Mouse (Mus musculus) intestine, postnatal 0 days (tissue): ENCODE measurements around the gene Pacsin1. TPM values are rescaled to one million over a fixed set of nuclear protein-coding genes. Genes with fewer than 3 reads are reported as not detected.

Source experiments
- ATAC-seq: fragments of 200-750 bp; cut with Nextera tagmentation; 2 replicates; pipeline ENCODE4 v1.8.0; 2017; ENCODE audit warnings: mild to moderate bottlenecking, moderate TSS enrichment, moderate library complexity
- H3K27ac ChIP-seq: fragments of 300-500 bp; sonication (generic); 2 replicates; pipeline ENCODE4 v1.5.1; 2014; ENCODE audit warnings: mild to moderate bottlenecking, low read depth, low read length, moderate library complexity
- H3K27me3 ChIP-seq: fragments of 300-500 bp; sonication (generic); replicated peaks from 2 replicates; pipeline ENCODE4 v1.6.1; 2014; ENCODE audit warnings: low read length, mixed read lengths; ENCODE audit not compliant: control insufficient read depth, insufficient read depth
- H3K36me3 ChIP-seq: fragments of 300-500 bp; sonication (generic); 2 replicates; pipeline ENCODE4 v1.6.1; 2014; ENCODE audit warnings: mild to moderate bottlenecking, moderate library complexity; ENCODE audit not compliant: control insufficient read depth, insufficient read depth
- H3K4me1 ChIP-seq: fragments of 300-500 bp; sonication (generic); replicated peaks from 2 replicates; pipeline ENCODE4 v1.6.1; 2014; ENCODE audit warnings: antibody characterized with exemption, low read length, mixed read lengths; ENCODE audit not compliant: control insufficient read depth, insufficient read depth
- H3K4me2 ChIP-seq: fragments of 300-500 bp; sonication (generic); replicated peaks from 2 replicates; pipeline ENCODE4 v1.6.1; 2014; ENCODE audit warnings: low read depth, mild to moderate bottlenecking, moderate library complexity
- H3K4me3 ChIP-seq: fragments of 300-500 bp; sonication (generic); 2 replicates; pipeline ENCODE4 v1.5.1; 2014; ENCODE audit warnings: low read depth, low read length
- H3K9ac ChIP-seq: fragments of 300-500 bp; sonication (generic); 2 replicates; pipeline ENCODE4 v1.6.1; 2014; ENCODE audit warnings: mild to moderate bottlenecking, low read depth, low read length
- H3K9me3 ChIP-seq: fragments of 300-500 bp; sonication (generic); 2 replicates; pipeline ENCODE4 v1.6.1; 2016; ENCODE audit warnings: mixed run types; ENCODE audit not compliant: control insufficient read depth
- CTCF ChIP-seq: sonication (generic); IDR thresholded peaks from 2 replicates; pipeline ENCODE4 v1.5.1; 2016; ENCODE audit warnings: low read depth, mild to moderate bottlenecking, control low read depth, antibody characterized with exemption, moderate library complexity
- WGBS: fragments of 180-500 bp; shearing (Covaris S2); extraction: QIAGEN DNeasy Blood & Tissue Kit; methylation state at CpG from one replicate; pipeline ENCODE4 v1.1.7; 2014; 5-methylcytosine and 5-hydroxymethylcytosine counted together
- polyA plus RNA-seq: library from polyadenylated mRNA; unstranded; fragments of >200 nt; fragmentation: Nextera tagmentation; extraction: Ambion mirVana; gene quantifications from 2 replicates; pipeline ENCODE4 v1.2.1, GENCODE M21; 2015

Gene Pacsin1
- polyA plus RNA-seq, 1 experiment from 2014 or later, result 1.4 TPM

GRCm38 (mm10) chr17:27673945-27674344 lies 18.6 kb downstream of the Pacsin1 start:
- no peak for TF ChIP-seq CTCF
- Histone ChIP-seq H3K4me1 (no peaks in the 10 kb centered on the region; the same call in 1 of the 2 replicates), H3K4me2 (no peak overlapping the region), H3K36me3 (no peaks in the 10 kb centered on the region), H3K4me3 (no peak overlapping the region), H3K9ac (no peak overlapping the region), H3K9me3 (no peaks in the 10 kb centered on the region), H3K27ac (no peak overlapping the region), H3K27me3 (no peaks in the 10 kb centered on the region)
- ATAC-seq, result no peak
- 83% methylated on average over 7 of the region's 7 CpGs for WGBS

GRCm38 (mm10) chr17:27675453-27675852 lies 20.1 kb downstream of the Pacsin1 start:
- WGBS, result 48% methylated on average over 9 of the region's 9 CpGs
- H3K36me3 ChIP-seq, result no peaks in the 10 kb centered on the region
- peaks cover 4% of the 10 kb centered on the region; the same call in 1 of the 2 replicates for H3K4me1 ChIP-seq
- no peaks in the 10 kb centered on the region for H3K9me3 ChIP-seq
- TF ChIP-seq CTCF, result peak; percentile 52
- H3K9ac ChIP-seq, result no peak overlapping the region
- H3K27me3 ChIP-seq, result no peaks in the 10 kb centered on the region
- H3K4me2 ChIP-seq, result no peak overlapping the region
- H3K27ac ChIP-seq, result no peak overlapping the region
- ATAC-seq, result no peak
- no peak overlapping the region for H3K4me3 ChIP-seq

GRCm38 (mm10) chr17:27676270-27676669 lies 21.0 kb downstream of the Pacsin1 start:
- H3K9me3 ChIP-seq, result no peaks in the 10 kb centered on the region
- H3K4me1 ChIP-seq, result peaks cover 4% of the 10 kb centered on the region; the same call in 1 of the 2 replicates
- WGBS, result 58% methylated on average over 7 of the region's 7 CpGs
- ATAC-seq, result no peak
- no peak for TF ChIP-seq CTCF
- no peak overlapping the region for H3K4me3 ChIP-seq
- no peak overlapping the region for H3K4me2 ChIP-seq
- H3K27ac ChIP-seq, result no peak overlapping the region
- no peak overlapping the region for H3K9ac ChIP-seq
- no peaks in the 10 kb centered on the region for H3K27me3 ChIP-seq
- no peaks in the 10 kb centered on the region for H3K36me3 ChIP-seq

GRCm38 (mm10) chr17:27677756-27678155 lies 22.4 kb downstream of the Pacsin1 start:
- Histone ChIP-seq H3K36me3 (no peaks in the 10 kb centered on the region), H3K9me3 (no peaks in the 10 kb centered on the region), H3K4me1 (peaks cover 4% of the 10 kb centered on the region; the same call in 1 of the 2 replicates), H3K27me3 (no peaks in the 10 kb centered on the region), H3K4me3 (no peak overlapping the region), H3K4me2 (no peak overlapping the region), H3K9ac (no peak overlapping the region), H3K27ac (no peak overlapping the region)
- WGBS, result 69% methylated on average over 5 of the region's 5 CpGs
- no peak for TF ChIP-seq CTCF
- no peak for ATAC-seq

GRCm38 (mm10) chr17:27678924-27679813 lies 23.9 kb downstream of the Pacsin1 start:
- Histone ChIP-seq H3K4me3 (no peak overlapping the region), H3K9ac (no peak overlapping the region), H3K27me3 (0 out of 2 replicates have a peak, but pooled peaks cover 3% of the 10 kb centered on the region), H3K9me3 (no peaks in the 10 kb centered on the region), H3K4me2 (no peak overlapping the region), H3K27ac (no peak overlapping the region), H3K4me1 (peaks cover 4% of the 10 kb centered on the region; the same call in 1 of the 2 replicates), H3K36me3 (no peaks in the 10 kb centered on the region)
- no peak for TF ChIP-seq CTCF
- ATAC-seq, result no peak
- 44% methylated on average over 11 of the region's 11 CpGs for WGBS

- TF ChIP-seq CTCF, result peak; percentile 72
- peaks cover 32% of the 10 kb centered on the region for H3K27me3 ChIP-seq
- no peak for ATAC-seq
- H3K4me1 ChIP-seq, result no peaks in the 10 kb centered on the region
- H3K9me3 ChIP-seq, result no peaks in the 10 kb centered on the region
- 2% methylated on average over 50 of the region's 53 CpGs for WGBS
- H3K27ac ChIP-seq, result no peak overlapping the region
- no peak overlapping the region for H3K9ac ChIP-seq
- H3K4me2 ChIP-seq, result peak overlapping the region; percentile 66
- peak overlapping the region; percentile 42 for H3K4me3 ChIP-seq
- H3K36me3 ChIP-seq, result no peaks in the 10 kb centered on the region
Observed at GRCm38 (mm10) chr17:27684886-27685549, 29.7 kb downstream of the Pacsin1 start.
